Mouse (Mus musculus): ENCODE measurements around the gene Glt8d1.

- no peak for TF ChIP-seq CTCF (IDR thresholded peaks at IDR 0.05; ENCODE audit: low read depth, low read length)
- TF ChIP-seq POLR2A (IDR thresholded peaks at IDR 0.05; ENCODE audit: borderline replicate concordance, low read depth, low read length) = no peak
Observed at GRCm38 (mm10) chr14:31013928-31014327, 12.7 kb downstream of the Glt8d1 start.
